Mouse (Mus musculus) embryo, embryonic 10 days (tissue): ENCODE measurements around the gene Cdc25b.

ENCODE experiments used
- DNase-seq: peaks from one replicate; pipeline ENCODE4 v3.0.0-alpha.2; 2015; ENCODE audit warnings: low spot score

The Cdc25b gene

GRCm38 (mm10) chr2:131159938-131160581, 26.7 kb upstream of the Cdc25b start, which contains the start of gene 1700037H04Rik:
Gene 1700037H04Rik (minus strand): TSS chr2:131160081.
- peak; percentile 100 for DNase-seq

- DNase-seq: peak; percentile 51
These were observed 26.1 kb upstream of the Cdc25b start for GRCm38 (mm10) chr2:131160671-131161111.

- DNase-seq: no peak
These were observed 22.8 kb upstream of the Cdc25b start for GRCm38 (mm10) chr2:131163924-131164323.

GRCm38 (mm10) chr2:131166172-131166571, 20.6 kb upstream of the Cdc25b start:
- no peak for DNase-seq

GRCm38 (mm10) chr2:131167984-131168383, 18.8 kb upstream of the Cdc25b start:
- DNase-seq: no peak

- no peak for DNase-seq
These were observed 17.8 kb upstream of the Cdc25b start for GRCm38 (mm10) chr2:131168914-131169313.

GRCm38 (mm10) chr2:131170936-131171335, 15.8 kb upstream of the Cdc25b start:
- DNase-seq: no peak

GRCm38 (mm10) chr2:131171401-131172104, 15.2 kb upstream of the Cdc25b start:
- DNase-seq: peak; percentile 25

- DNase-seq: no peak
These were observed 14.4 kb upstream of the Cdc25b start for GRCm38 (mm10) chr2:131172322-131172721.

GRCm38 (mm10) chr2:131174700-131175099, 12.0 kb upstream of the Cdc25b start:
- DNase-seq: peak; percentile 93

- DNase-seq: no peak
These were observed 11.3 kb upstream of the Cdc25b start for GRCm38 (mm10) chr2:131175286-131175944.

- DNase-seq: no peak
These were observed 10.8 kb upstream of the Cdc25b start for GRCm38 (mm10) chr2:131175945-131176309.

- DNase-seq: no peak
These were observed 10.3 kb upstream of the Cdc25b start for GRCm38 (mm10) chr2:131176491-131176890.

GRCm38 (mm10) chr2:131177932-131178331, 8.8 kb upstream of the Cdc25b start:
- DNase-seq: no peak

- no peak for DNase-seq
These were observed 7.9 kb upstream of the Cdc25b start for GRCm38 (mm10) chr2:131178828-131179245.

GRCm38 (mm10) chr2:131179246-131179886, 7.4 kb upstream of the Cdc25b start:
- peak; percentile 81 for DNase-seq

- DNase-seq: peak; percentile 85
These were observed 6.7 kb upstream of the Cdc25b start, which contains the start of gene Cenpb for GRCm38 (mm10) chr2:131179990-131180587. Gene Cenpb (minus strand): TSS chr2:131180067.

GRCm38 (mm10) chr2:131186343-131186742, 406 bp upstream of the Cdc25b start:
- DNase-seq: no peak

GRCm38 (mm10) chr2:131187602-131187922, 813 bp downstream of the Cdc25b start:
- no peak for DNase-seq

GRCm38 (mm10) chr2:131188311-131188710, 1.6 kb downstream of the Cdc25b start:
- DNase-seq: no peak

GRCm38 (mm10) chr2:131189521-131190309, 3.0 kb downstream of the Cdc25b start:
- DNase-seq: no peak
